Mouse (Mus musculus): ENCODE data around the gene Fam222a. TPM values are rescaled to one million over a fixed set of nuclear protein-coding genes. Genes with fewer than 3 reads are reported as not detected.

Gene Fam222a
- polyA plus RNA-seq, 1 experiment: 3.4 TPM

DNA sequence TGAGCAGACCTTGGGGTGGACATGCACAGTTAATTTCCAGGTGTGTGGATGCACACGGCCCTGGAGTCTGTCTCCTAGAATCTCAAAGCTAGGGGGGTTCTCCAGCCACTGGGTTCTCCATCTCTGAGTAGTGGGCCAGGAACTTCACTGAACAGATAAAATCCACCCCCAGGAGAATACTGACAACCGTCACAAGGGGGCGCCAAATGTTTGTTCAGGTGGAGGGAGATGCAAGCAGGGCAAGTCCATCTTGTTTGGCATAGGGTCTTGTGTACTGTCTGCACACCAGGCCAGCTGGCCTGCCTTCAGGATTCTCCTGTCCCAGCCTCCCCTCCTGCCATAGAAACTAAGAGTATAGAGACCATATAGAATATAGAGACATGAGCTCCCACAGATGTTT lies 57.8 kb downstream of the Fam222a start:
- no peaks in the 10 kb centered on the region for H3K4me1 ChIP-seq (ENCODE audit: control insufficient read depth, insufficient read depth, low read length)
- no peak overlapping the region for H3K9ac ChIP-seq (ENCODE audit: low read depth, poor library complexity, severe bottlenecking)
- H3K27ac ChIP-seq (ENCODE audit: insufficient read depth, low read length): no peak overlapping the region
- H3K4me3 ChIP-seq (ENCODE audit: low read depth, low read length): no peak overlapping the region
- H3K36me3 ChIP-seq (ENCODE audit: control insufficient read depth, insufficient read depth, low read length, poor library complexity, severe bottlenecking): no peaks in the 10 kb centered on the region
- H3K9me3 ChIP-seq (replicated peaks; ENCODE audit: control insufficient read depth, insufficient read depth, low read length, poor library complexity, severe bottlenecking): no peaks in the 10 kb centered on the region
- TF ChIP-seq EP300 (IDR thresholded peaks at IDR 0.05; ENCODE audit: insufficient read depth, low read depth, low read length): no peak
- peak; percentile 76 for TF ChIP-seq CTCF (IDR thresholded peaks at IDR 0.05; ENCODE audit: low read depth, low read length)
- no peaks in the 10 kb centered on the region for H3K27me3 ChIP-seq (ENCODE audit: control insufficient read depth, insufficient read depth, low read length, poor library complexity, severe bottlenecking)

DNA sequence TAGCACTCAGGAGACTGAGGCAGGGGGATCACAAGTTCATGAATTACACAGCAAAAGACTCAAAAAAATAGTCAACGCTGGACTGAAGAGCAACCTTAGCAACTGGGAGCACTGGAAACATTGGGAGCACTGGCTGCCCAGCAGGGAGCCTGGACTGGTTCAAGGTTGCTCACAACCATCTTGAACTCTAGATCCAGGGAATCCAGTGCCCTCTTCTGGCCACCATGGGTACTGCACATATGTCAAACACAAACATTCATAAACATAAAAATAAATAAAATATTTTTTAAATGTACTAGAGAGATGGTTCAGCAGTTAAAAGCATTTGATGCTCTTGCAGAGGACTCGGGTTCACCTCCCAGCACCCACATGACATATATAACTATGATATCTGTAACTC lies 63.5 kb downstream of the Fam222a start:
- no peaks in the 10 kb centered on the region for H3K36me3 ChIP-seq (ENCODE audit: control insufficient read depth, insufficient read depth, low read length, poor library complexity, severe bottlenecking)
- no peak overlapping the region for H3K4me3 ChIP-seq (ENCODE audit: low read depth, low read length)
- TF ChIP-seq POLR2A (IDR thresholded peaks at IDR 0.05; ENCODE audit: insufficient read depth, low read length) (no peak), CTCF (IDR thresholded peaks at IDR 0.05; ENCODE audit: low read depth, low read length) (peak; percentile 52), EP300 (IDR thresholded peaks at IDR 0.05; ENCODE audit: insufficient read depth, low read depth, low read length) (no peak)
- no peaks in the 10 kb centered on the region for H3K9me3 ChIP-seq (replicated peaks; ENCODE audit: control insufficient read depth, insufficient read depth, low read length, poor library complexity, severe bottlenecking)
- H3K27me3 ChIP-seq (ENCODE audit: control insufficient read depth, insufficient read depth, low read length, poor library complexity, severe bottlenecking): no peaks in the 10 kb centered on the region
- H3K9ac ChIP-seq (ENCODE audit: low read depth, poor library complexity, severe bottlenecking): no peak overlapping the region
- no peak overlapping the region for H3K27ac ChIP-seq (ENCODE audit: insufficient read depth, low read length)
- no peaks in the 10 kb centered on the region for H3K4me1 ChIP-seq (ENCODE audit: control insufficient read depth, insufficient read depth, low read length)

DNA sequence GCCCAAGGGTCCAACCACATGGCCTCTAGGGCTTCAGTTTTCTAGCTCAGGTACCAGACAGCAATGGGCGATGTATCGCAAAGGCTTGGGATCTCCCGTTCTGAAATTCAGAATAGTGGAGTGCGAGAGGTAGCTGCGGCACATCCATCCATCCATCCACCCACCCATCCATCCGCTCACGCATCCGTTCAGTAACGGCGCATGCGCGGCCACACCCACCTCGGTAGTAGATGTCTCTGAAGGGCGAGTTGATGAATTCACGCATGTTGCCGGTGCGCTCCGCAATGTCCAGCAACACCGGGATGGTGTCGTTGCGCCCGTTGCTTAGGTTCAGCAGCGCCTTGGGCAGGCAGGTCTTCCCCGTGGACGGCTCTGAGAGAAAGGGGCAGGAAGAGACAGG lies 68.3 kb downstream of the Fam222a start:
- Histone ChIP-seq H3K27me3 (ENCODE audit: control insufficient read depth, insufficient read depth, low read length, poor library complexity, severe bottlenecking) (no peaks in the 10 kb centered on the region), H3K27ac (ENCODE audit: insufficient read depth, low read length) (no peak overlapping the region), H3K9me3 (replicated peaks; ENCODE audit: control insufficient read depth, insufficient read depth, low read length, poor library complexity, severe bottlenecking) (no peaks in the 10 kb centered on the region)

DNA sequence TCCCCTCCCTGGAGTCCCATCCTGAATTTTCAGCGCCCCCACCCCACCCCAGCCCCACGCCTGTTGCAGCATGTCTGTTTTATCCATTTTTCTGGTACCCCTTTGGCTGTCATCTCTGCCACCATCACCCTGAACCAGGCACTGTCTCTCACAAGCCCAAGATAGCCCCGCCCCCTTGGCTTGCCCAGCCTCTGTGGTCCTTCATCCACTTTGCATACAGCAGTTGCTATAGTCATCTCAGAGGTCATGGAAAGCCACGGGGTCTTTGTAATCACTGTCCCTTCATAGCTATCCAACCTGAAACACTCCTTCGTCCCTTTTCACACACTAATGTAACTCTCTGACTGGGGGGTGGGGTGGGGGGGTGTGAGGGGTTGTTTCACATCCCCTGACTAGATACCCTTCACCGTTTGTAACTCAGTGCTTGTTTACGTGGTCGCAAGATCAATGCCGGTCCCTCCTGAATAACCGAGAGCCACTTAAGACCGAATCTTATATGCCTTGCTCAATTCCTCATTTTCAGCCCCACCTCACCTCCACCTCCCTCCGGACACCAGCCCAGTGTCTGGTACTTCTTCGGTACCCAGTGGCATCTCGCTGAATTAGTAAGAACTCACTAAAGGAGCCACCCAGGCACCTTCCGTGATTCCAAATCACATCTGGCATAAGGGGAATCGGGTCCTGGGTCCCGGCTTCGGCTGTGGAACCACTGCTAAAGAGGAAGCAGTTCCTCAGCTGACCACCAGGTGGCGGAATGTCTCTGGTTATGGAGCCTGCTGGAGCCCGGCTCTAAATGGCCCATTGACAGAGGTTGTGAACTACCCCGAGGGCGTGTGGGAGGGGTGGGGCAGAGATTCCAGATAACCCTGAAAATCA lies 71.2 kb downstream of the Fam222a start:
- no peak overlapping the region for H3K27ac ChIP-seq (ENCODE audit: insufficient read depth, low read length)
- H3K4me3 ChIP-seq (ENCODE audit: low read depth, low read length): peak overlapping the region; percentile 29; the same call in 1 of the 2 replicates
- H3K9ac ChIP-seq (ENCODE audit: low read depth, poor library complexity, severe bottlenecking): no peak overlapping the region
- TF ChIP-seq CTCF (IDR thresholded peaks at IDR 0.05; ENCODE audit: low read depth, low read length) (peak; percentile 87), EP300 (IDR thresholded peaks at IDR 0.05; ENCODE audit: insufficient read depth, low read depth, low read length) (peak; percentile 65; the same call in 1 of the 2 replicates), POLR2A (IDR thresholded peaks at IDR 0.05; ENCODE audit: insufficient read depth, low read length) (no peak)
- H3K4me1 ChIP-seq (ENCODE audit: control insufficient read depth, insufficient read depth, low read length): no peaks in the 10 kb centered on the region
- no peaks in the 10 kb centered on the region for H3K27me3 ChIP-seq (ENCODE audit: control insufficient read depth, insufficient read depth, low read length, poor library complexity, severe bottlenecking)
- no peaks in the 10 kb centered on the region for H3K36me3 ChIP-seq (ENCODE audit: control insufficient read depth, insufficient read depth, low read length, poor library complexity, severe bottlenecking)
- H3K9me3 ChIP-seq (replicated peaks; ENCODE audit: control insufficient read depth, insufficient read depth, low read length, poor library complexity, severe bottlenecking): no peaks in the 10 kb centered on the region

More for the DNA sequence above, 68.3 kb downstream of the Fam222a start:
- Histone ChIP-seq H3K4me1 (ENCODE audit: control insufficient read depth, insufficient read depth, low read length) (no peaks in the 10 kb centered on the region), H3K9ac (ENCODE audit: low read depth, poor library complexity, severe bottlenecking) (no peak overlapping the region), H3K4me3 (ENCODE audit: low read depth, low read length) (peak overlapping the region; percentile 12; the same call in 1 of the 2 replicates), H3K36me3 (ENCODE audit: control insufficient read depth, insufficient read depth, low read length, poor library complexity, severe bottlenecking) (no peaks in the 10 kb centered on the region)
- no peak for TF ChIP-seq EP300 (IDR thresholded peaks at IDR 0.05; ENCODE audit: insufficient read depth, low read depth, low read length)
- no peak for TF ChIP-seq CTCF (IDR thresholded peaks at IDR 0.05; ENCODE audit: low read depth, low read length)
- TF ChIP-seq POLR2A (IDR thresholded peaks at IDR 0.05; ENCODE audit: insufficient read depth, low read length): no peak

DNA sequence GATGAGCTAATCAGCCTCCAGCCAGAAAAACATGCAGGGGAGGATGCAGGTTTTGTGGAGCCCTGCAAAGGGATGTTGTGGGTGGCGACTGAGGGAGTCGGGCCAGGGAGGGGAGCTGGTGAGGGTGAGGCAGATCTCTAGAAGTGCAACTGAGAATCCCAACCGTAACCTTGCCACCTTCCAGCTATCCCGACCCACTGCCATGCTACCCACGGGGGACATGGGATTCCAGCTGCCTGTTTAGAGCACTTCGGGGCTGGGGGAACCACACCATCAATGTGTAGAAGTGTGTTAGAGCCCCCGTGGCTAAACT lies 71.8 kb downstream of the Fam222a start:
- Histone ChIP-seq H3K9ac (ENCODE audit: low read depth, poor library complexity, severe bottlenecking) (no peak overlapping the region), H3K27ac (ENCODE audit: insufficient read depth, low read length) (no peak overlapping the region), H3K36me3 (ENCODE audit: control insufficient read depth, insufficient read depth, low read length, poor library complexity, severe bottlenecking) (no peaks in the 10 kb centered on the region), H3K27me3 (ENCODE audit: control insufficient read depth, insufficient read depth, low read length, poor library complexity, severe bottlenecking) (no peaks in the 10 kb centered on the region), H3K4me1 (ENCODE audit: control insufficient read depth, insufficient read depth, low read length) (no peaks in the 10 kb centered on the region), H3K9me3 (replicated peaks; ENCODE audit: control insufficient read depth, insufficient read depth, low read length, poor library complexity, severe bottlenecking) (no peaks in the 10 kb centered on the region), H3K4me3 (ENCODE audit: low read depth, low read length) (no peak overlapping the region)
- TF ChIP-seq POLR2A (IDR thresholded peaks at IDR 0.05; ENCODE audit: insufficient read depth, low read length) (no peak), CTCF (IDR thresholded peaks at IDR 0.05; ENCODE audit: low read depth, low read length) (no peak), EP300 (IDR thresholded peaks at IDR 0.05; ENCODE audit: insufficient read depth, low read depth, low read length) (no peak)

DNA sequence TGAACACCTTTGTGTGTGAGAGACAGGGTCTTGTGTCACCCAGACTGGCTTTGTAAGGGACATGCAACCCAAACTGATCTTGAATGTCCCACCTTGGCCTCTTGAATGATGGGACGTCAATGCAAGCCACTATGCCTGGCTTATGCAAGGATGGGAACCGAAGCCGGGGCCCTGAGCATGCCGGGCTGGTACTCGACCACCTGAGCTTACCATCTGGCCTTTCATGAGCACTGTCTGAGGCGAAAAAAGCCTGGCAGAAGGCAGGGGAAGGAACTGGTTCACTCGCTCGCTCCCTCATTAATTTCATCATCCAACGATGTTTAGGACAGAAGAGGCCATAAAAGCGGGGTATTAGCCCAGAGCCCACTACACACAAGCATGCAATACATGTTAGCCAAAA lies 73.0 kb downstream of the Fam222a start:
- no peak for TF ChIP-seq POLR2A (IDR thresholded peaks at IDR 0.05; ENCODE audit: insufficient read depth, low read length)
- Histone ChIP-seq H3K27me3 (ENCODE audit: control insufficient read depth, insufficient read depth, low read length, poor library complexity, severe bottlenecking) (no peaks in the 10 kb centered on the region), H3K4me1 (ENCODE audit: control insufficient read depth, insufficient read depth, low read length) (no peaks in the 10 kb centered on the region)

More for the DNA sequence above, 73.0 kb downstream of the Fam222a start:
- no peak overlapping the region for H3K4me3 ChIP-seq (ENCODE audit: low read depth, low read length)
- H3K9ac ChIP-seq (ENCODE audit: low read depth, poor library complexity, severe bottlenecking): no peak overlapping the region
- H3K9me3 ChIP-seq (replicated peaks; ENCODE audit: control insufficient read depth, insufficient read depth, low read length, poor library complexity, severe bottlenecking): no peaks in the 10 kb centered on the region
- H3K36me3 ChIP-seq (ENCODE audit: control insufficient read depth, insufficient read depth, low read length, poor library complexity, severe bottlenecking): no peaks in the 10 kb centered on the region
- no peak overlapping the region for H3K27ac ChIP-seq (ENCODE audit: insufficient read depth, low read length)

Data from ES-Bruce4 (cell line).